Mouse (Mus musculus) myocyte (in vitro differentiated cells): ENCODE measurements around the gene Rrm2. TPM values are rescaled to one million over a fixed set of nuclear protein-coding genes. Genes with fewer than 3 reads are reported as not detected.

Source experiments
- H3K27me3 ChIP-seq: one replicate; pipeline ENCODE4 v1.6.1; 2011; ENCODE audit not compliant: control insufficient read depth, insufficient read depth, insufficient read length
- H3K36me3 ChIP-seq: one replicate; pipeline ENCODE4 v1.6.1; 2011; ENCODE audit not compliant: control insufficient read depth, insufficient read depth
- H3K4me2 ChIP-seq: one replicate; pipeline ENCODE4 v1.6.1; 2011; ENCODE audit warnings: low read depth, control low read depth
- H3K4me3 ChIP-seq: one replicate; pipeline ENCODE4 v1.5.1; 2011; ENCODE audit warnings: mild to moderate bottlenecking, control low read depth, moderate library complexity
- H3K79me2 ChIP-seq: one replicate; pipeline ENCODE4 v1.6.1; 2011; ENCODE audit not compliant: control insufficient read depth, insufficient read depth
- H3ac ChIP-seq: one replicate; pipeline ENCODE4 v1.6.1; 2011; ENCODE audit not compliant: control insufficient read depth, insufficient read length
- CEBPB ChIP-seq: IDR thresholded peaks from 2 replicates; pipeline ENCODE4 v1.6.1; 2011; ENCODE audit warnings: mild to moderate bottlenecking, moderate library complexity; ENCODE audit not compliant: poor library complexity, insufficient read depth, severe bottlenecking
- E2F4 ChIP-seq: IDR thresholded peaks from one replicate; pipeline ENCODE4 v1.6.1; 2011; ENCODE audit warnings: mild to moderate bottlenecking, control low read depth, moderate library complexity; ENCODE audit not compliant: insufficient read depth
- MAX ChIP-seq: IDR thresholded peaks from one replicate; pipeline ENCODE4 v1.6.1; 2011; ENCODE audit warnings: low read depth, mild to moderate bottlenecking, control low read depth
- MYOD1 ChIP-seq, 3 experiments: IDR thresholded peaks; one replicate each; pipeline ENCODE4 v1.6.1; 2011; ENCODE audit warnings: control low read depth in 2 of 3, low read depth in 2 of 3, mild to moderate bottlenecking in 2 of 3, moderate library complexity in 1 of 3; ENCODE audit not compliant: insufficient read length in 2 of 3, control insufficient read depth in 1 of 3
- MYOG ChIP-seq, 3 experiments: IDR thresholded peaks; one replicate each; pipeline ENCODE4 v1.6.1; 2011; ENCODE audit warnings: control low read depth in 2 of 3, low read depth in 2 of 3, mild to moderate bottlenecking in 2 of 3; ENCODE audit not compliant: insufficient read length in 2 of 3, control insufficient read depth in 1 of 3, insufficient read depth in 1 of 3
- POLR2A ChIP-seq: IDR thresholded peaks from one replicate; pipeline ENCODE4 v1.6.1; 2011; ENCODE audit warnings: low read depth, mild to moderate bottlenecking, control low read depth, moderate library complexity; ENCODE audit not compliant: insufficient read length
- POLR2AphosphoS2 ChIP-seq: IDR thresholded peaks from one replicate; pipeline ENCODE4 v1.6.1; 2011; ENCODE audit warnings: low read depth, control low read depth; ENCODE audit not compliant: insufficient read length
- REST ChIP-seq: IDR thresholded peaks from one replicate; pipeline ENCODE4 v1.6.1; 2011; ENCODE audit warnings: mild to moderate bottlenecking, control low read depth, moderate library complexity; ENCODE audit not compliant: insufficient read depth, insufficient read length
- SRF ChIP-seq: IDR thresholded peaks from one replicate; pipeline ENCODE4 v1.6.1; 2011; ENCODE audit warnings: low read depth; ENCODE audit not compliant: control insufficient read depth, insufficient read length
- TCF12 ChIP-seq: IDR thresholded peaks from one replicate; pipeline ENCODE4 v1.6.1; 2011; ENCODE audit warnings: mild to moderate bottlenecking, control low read depth; ENCODE audit not compliant: poor library complexity, insufficient read depth, severe bottlenecking
- TCF3 ChIP-seq: IDR thresholded peaks from one replicate; pipeline ENCODE4 v1.6.1; 2011; ENCODE audit warnings: low read depth, control low read depth; ENCODE audit not compliant: insufficient read length
- USF1 ChIP-seq: IDR thresholded peaks from one replicate; pipeline ENCODE4 v1.6.1; 2011; ENCODE audit warnings: low read depth, mild to moderate bottlenecking, control low read depth, moderate library complexity
- polyA plus RNA-seq: library from polyadenylated mRNA; unstranded; fragments of >200 nt; fragmentation: generic; extraction: Trizol; gene quantifications from one replicate; pipeline ENCODE4 v1.2.1, GENCODE M21; 2012; ENCODE audit warnings: missing spikeins

Gene Rrm2
- polyA plus RNA-seq, 1 experiment, result 73.0 TPM

GRCm38 (mm10) chr12:24746579-24747296 lies 38.7 kb downstream of the Rrm2 start:
- Histone ChIP-seq H3K36me3 (no peaks in the 10 kb centered on the region), H3K27me3 (no peaks in the 10 kb centered on the region), H3ac (no peak overlapping the region), H3K4me2 (no peak overlapping the region), H3K79me2 (no peaks in the 10 kb centered on the region), H3K4me3 (no peak overlapping the region)
- no peak for TF ChIP-seq TCF12

GRCm38 (mm10) chr12:24747297-24747696 lies 39.3 kb downstream of the Rrm2 start:
- no peaks in the 10 kb centered on the region for H3K36me3 ChIP-seq
- H3K27me3 ChIP-seq, result no peaks in the 10 kb centered on the region
- no peak for TF ChIP-seq TCF3
- TF ChIP-seq SRF, result no peak
- TF ChIP-seq POLR2AphosphoS2, result no peak
- no peak for TF ChIP-seq MAX
- TF ChIP-seq MYOG (IDR thresholded peaks at IDR 0.05; ENCODE audit: control insufficient read depth in 1 of 3, insufficient read depth in 1 of 3, insufficient read length in 2 of 3, low read depth in 2 of 3), result no peak
- TF ChIP-seq REST, result no peak
- TF ChIP-seq TCF12, result no peak
- no peak for TF ChIP-seq E2F4
- TF ChIP-seq POLR2A, result no peak
- no peak overlapping the region for H3ac ChIP-seq
- no peaks in the 10 kb centered on the region for H3K79me2 ChIP-seq
- H3K4me2 ChIP-seq, result no peak overlapping the region
- no peak overlapping the region for H3K4me3 ChIP-seq

- H3K4me3 ChIP-seq, result no peak overlapping the region
- no peak overlapping the region for H3K4me2 ChIP-seq
- H3ac ChIP-seq, result no peak overlapping the region
- no peak for TF ChIP-seq SRF
- TF ChIP-seq CEBPB, result no peak
- TF ChIP-seq POLR2A, result no peak
- TF ChIP-seq MYOD1 (IDR thresholded peaks at IDR 0.05; ENCODE audit: control insufficient read depth in 1 of 3, insufficient read length in 2 of 3, low read depth in 2 of 3), result no peak
- H3K27me3 ChIP-seq, result no peaks in the 10 kb centered on the region
- no peaks in the 10 kb centered on the region for H3K36me3 ChIP-seq
- no peaks in the 10 kb centered on the region for H3K79me2 ChIP-seq
Measured at GRCm38 (mm10) chr12:24750521-24750920, 42.5 kb downstream of the Rrm2 start.

GRCm38 (mm10) chr12:24753680-24754079 lies 45.6 kb downstream of the Rrm2 start:
- TF ChIP-seq TCF3 (no peak), CEBPB (no peak), MAX (no peak), TCF12 (no peak), REST (no peak), MYOG (IDR thresholded peaks at IDR 0.05; ENCODE audit: control insufficient read depth in 1 of 3, insufficient read depth in 1 of 3, insufficient read length in 2 of 3, low read depth in 2 of 3) (no peak), POLR2AphosphoS2 (no peak), USF1 (no peak), E2F4 (no peak)
- no peak overlapping the region for H3K4me2 ChIP-seq
- H3K27me3 ChIP-seq, result no peaks in the 10 kb centered on the region

GRCm38 (mm10) chr12:24754693-24755092 lies 46.7 kb downstream of the Rrm2 start:
- no peak for TF ChIP-seq SRF
- no peak for TF ChIP-seq E2F4
- TF ChIP-seq USF1, result no peak
- TF ChIP-seq POLR2AphosphoS2, result no peak
- TF ChIP-seq MYOG (IDR thresholded peaks at IDR 0.05; ENCODE audit: control insufficient read depth in 1 of 3, insufficient read depth in 1 of 3, insufficient read length in 2 of 3, low read depth in 2 of 3), result no peak
- TF ChIP-seq CEBPB, result no peak
- no peak for TF ChIP-seq MYOD1 (IDR thresholded peaks at IDR 0.05; ENCODE audit: control insufficient read depth in 1 of 3, insufficient read length in 2 of 3, low read depth in 2 of 3)
- TF ChIP-seq POLR2A, result no peak
- TF ChIP-seq TCF12, result no peak
- TF ChIP-seq TCF3, result no peak
- TF ChIP-seq MAX, result no peak
- no peak for TF ChIP-seq REST

More at GRCm38 (mm10) chr12:24753680-24754079, 45.6 kb downstream of the Rrm2 start:
- H3K4me3 ChIP-seq, result no peak overlapping the region
- no peaks in the 10 kb centered on the region for H3K36me3 ChIP-seq
- H3K79me2 ChIP-seq, result no peaks in the 10 kb centered on the region
- no peak overlapping the region for H3ac ChIP-seq

More at GRCm38 (mm10) chr12:24754693-24755092, 46.7 kb downstream of the Rrm2 start:
- H3K27me3 ChIP-seq, result no peaks in the 10 kb centered on the region
- no peaks in the 10 kb centered on the region for H3K79me2 ChIP-seq
- no peak overlapping the region for H3K4me3 ChIP-seq
- H3K36me3 ChIP-seq, result no peaks in the 10 kb centered on the region
- H3ac ChIP-seq, result no peak overlapping the region
- no peak overlapping the region for H3K4me2 ChIP-seq
